Mouse (Mus musculus): Measurements from ENCODE around the gene Trp53bp1. TPM values are rescaled to one million over a fixed set of nuclear protein-coding genes. Genes with fewer than 3 reads are reported as not detected.
A peak's percentile ranks its signal among the peaks of the same experiment; 100 is the strongest.

Gene Trp53bp1
- polyA plus RNA-seq (2014; fragmentation: Nextera tagmentation; extraction: Ambion mirVana), result 32.4 and 36.0 TPM in 2 replicates

DNA sequence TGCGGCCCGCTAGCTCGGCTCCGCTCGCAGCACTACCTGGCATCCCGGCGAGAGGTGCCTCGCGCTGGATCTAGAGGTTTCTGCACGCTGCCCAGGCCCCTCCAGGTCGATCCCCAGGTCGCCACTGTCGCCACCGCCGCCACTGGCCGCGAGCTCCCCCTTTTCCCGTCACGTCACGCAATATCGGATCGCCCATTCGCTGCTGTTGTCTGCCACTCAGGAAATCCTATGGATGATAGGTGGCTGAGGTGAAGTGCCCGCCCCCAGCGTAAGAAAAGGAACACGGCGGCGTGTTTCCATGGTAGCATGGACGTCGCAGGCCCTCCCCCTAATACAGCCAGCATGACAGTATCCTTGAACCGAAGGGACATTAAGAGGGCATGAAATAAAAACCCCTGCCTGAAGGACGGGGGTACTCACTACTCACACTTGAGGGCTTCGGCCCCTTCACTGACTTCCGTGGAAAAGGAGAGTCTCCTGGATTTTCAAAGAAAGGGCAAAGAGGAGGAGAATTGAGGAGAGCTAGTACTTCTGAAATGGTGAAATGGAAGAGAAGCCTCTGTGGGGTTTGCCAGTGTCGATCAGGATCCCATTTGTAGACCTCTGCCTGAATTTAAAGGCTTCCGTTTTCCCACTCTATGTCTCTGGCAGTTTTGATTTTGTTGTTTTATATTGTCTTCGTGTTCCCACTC is at the start of gene Trp53bp1:
Gene Trp53bp1 (minus strand): TSS at position 172 of the 692 bp plus-strand sequence.
- under 1% methylated on average over 37 of the region's 37 CpGs for WGBS
- no peaks in the 10 kb centered on the region for H3K9me3 ChIP-seq (ENCODE audit: control insufficient read depth, low read length)
- H3K4me1 ChIP-seq (replicated peaks; ENCODE audit: control insufficient read depth, insufficient read depth, low read length), result peaks cover 9% of the 10 kb centered on the region; the same call in 1 of the 2 replicates
- ATAC-seq (replicated peaks; ENCODE audit: low FRiP score) (peak; percentile 99), DNase-seq (ENCODE audit: low spot score) (peak; percentile 93)
- H3K9ac ChIP-seq (ENCODE audit: low read depth, low read length), result peak within 1 kb of the TSS; percentile 61
- no peaks in the 10 kb centered on the region for H3K27me3 ChIP-seq (replicated peaks; ENCODE audit: control insufficient read depth, insufficient read depth, low read length)
- 0 out of 2 replicates have a peak, but pooled peaks cover 2% of the 10 kb centered on the region for H3K36me3 ChIP-seq (ENCODE audit: control insufficient read depth, insufficient read depth, low read length)
- H3K4me2 ChIP-seq, result peak within 1 kb of the TSS; percentile 93
- no peak within 1 kb of the TSS for H3K27ac ChIP-seq (ENCODE audit: low read depth, low read length)
- peak within 1 kb of the TSS; percentile 66 for H3K4me3 ChIP-seq (ENCODE audit: low read depth, low read length)

DNA sequence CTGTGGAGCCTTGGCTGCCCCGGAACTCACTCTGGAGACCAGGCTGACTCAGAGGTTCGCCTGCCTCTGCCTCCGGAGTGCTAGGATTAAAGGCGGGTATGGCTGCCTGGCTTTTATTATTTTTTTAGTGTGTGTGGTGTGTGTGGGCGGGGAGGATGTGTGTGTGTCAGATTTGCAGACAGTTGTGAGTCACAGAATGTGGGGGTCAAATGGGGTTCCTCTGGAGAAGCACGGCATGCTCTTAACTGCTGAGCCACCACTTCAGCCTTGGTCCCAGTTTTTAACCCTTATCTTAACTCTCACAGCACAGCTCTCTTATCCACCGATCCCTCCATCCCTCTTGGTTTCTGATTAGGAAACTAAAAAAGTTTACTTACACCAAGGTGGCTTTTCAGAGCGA is 45.1 kb upstream of the Trp53bp1 start:
- no peak for DNase-seq (ENCODE audit: low spot score)
- ATAC-seq (replicated peaks; ENCODE audit: low FRiP score), result no peak
- no peak overlapping the region for H3K4me2 ChIP-seq
- H3K27ac ChIP-seq (ENCODE audit: low read depth, low read length), result no peak overlapping the region
- no peaks in the 10 kb centered on the region for H3K36me3 ChIP-seq (ENCODE audit: control insufficient read depth, insufficient read depth, low read length)
- H3K4me1 ChIP-seq (replicated peaks; ENCODE audit: control insufficient read depth, insufficient read depth, low read length), result no peaks in the 10 kb centered on the region
- H3K9me3 ChIP-seq (ENCODE audit: control insufficient read depth, low read length), result no peaks in the 10 kb centered on the region
- no peaks in the 10 kb centered on the region for H3K27me3 ChIP-seq (replicated peaks; ENCODE audit: control insufficient read depth, insufficient read depth, low read length)
- WGBS, result 58% methylated on average over 8 of the region's 8 CpGs
- no peak overlapping the region for H3K9ac ChIP-seq (ENCODE audit: low read depth, low read length)
- H3K4me3 ChIP-seq (ENCODE audit: low read depth, low read length), result no peak overlapping the region

DNA sequence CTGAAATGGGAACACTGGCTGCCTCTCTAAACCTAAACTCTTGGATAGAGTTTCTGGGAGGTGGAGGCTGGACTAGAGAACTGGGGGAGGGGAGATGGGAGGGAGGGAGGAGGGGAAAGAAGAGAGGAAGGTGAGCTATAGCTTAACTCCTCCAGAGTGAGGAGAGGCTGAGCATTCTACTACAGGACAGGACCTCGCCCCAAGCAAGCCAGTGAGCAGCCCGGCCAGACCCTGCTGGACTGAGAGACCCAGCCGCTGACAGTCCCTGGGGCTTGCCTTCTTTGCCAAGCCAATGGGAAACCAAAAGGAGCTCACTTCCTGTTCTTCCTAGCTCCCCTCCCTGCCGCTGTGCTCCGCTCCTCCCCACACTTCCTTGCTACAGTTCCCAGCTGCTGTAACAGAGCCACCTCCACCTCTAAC is 37.8 kb upstream of the Trp53bp1 start:
- no peak for DNase-seq (ENCODE audit: low spot score)
- peak overlapping the region; percentile 16; the same call in 1 of the 2 replicates for H3K4me2 ChIP-seq
- WGBS, result 9% methylated on average over 5 of the region's 5 CpGs
- H3K27ac ChIP-seq (ENCODE audit: low read depth, low read length), result no peak overlapping the region
- ATAC-seq (replicated peaks; ENCODE audit: low FRiP score), result 0 out of 2 replicates have a peak, but pooled peaks have one; percentile 15
- no peaks in the 10 kb centered on the region for H3K9me3 ChIP-seq (ENCODE audit: control insufficient read depth, low read length)
- H3K36me3 ChIP-seq (ENCODE audit: control insufficient read depth, insufficient read depth, low read length), result no peaks in the 10 kb centered on the region
- no peak overlapping the region for H3K9ac ChIP-seq (ENCODE audit: low read depth, low read length)
- no peak overlapping the region for H3K4me3 ChIP-seq (ENCODE audit: low read depth, low read length)
- peaks cover 28% of the 10 kb centered on the region for H3K27me3 ChIP-seq (replicated peaks; ENCODE audit: control insufficient read depth, insufficient read depth, low read length)
- no peaks in the 10 kb centered on the region; the same call in 1 of the 2 replicates for H3K4me1 ChIP-seq (replicated peaks; ENCODE audit: control insufficient read depth, insufficient read depth, low read length)

DNA sequence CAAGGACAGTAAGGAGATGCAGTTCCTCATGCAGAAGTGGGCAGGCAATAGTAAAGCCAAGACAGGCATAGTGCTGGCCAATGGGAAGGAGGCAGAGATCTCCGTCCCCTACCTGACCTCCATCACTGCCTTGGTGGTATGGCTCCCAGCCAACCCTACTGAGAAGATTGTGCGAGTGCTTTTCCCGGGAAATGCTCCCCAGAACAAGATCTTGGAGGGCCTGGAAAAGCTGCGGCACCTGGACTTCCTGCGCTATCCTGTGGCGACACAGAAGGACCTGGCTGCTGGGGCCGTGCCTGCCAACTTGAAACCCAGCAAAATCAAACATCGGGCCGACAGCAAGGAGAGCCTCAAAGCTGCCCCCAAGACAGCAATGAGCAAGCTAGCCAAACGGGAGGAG is 28.8 kb upstream of the Trp53bp1 start:
- H3K27ac ChIP-seq (ENCODE audit: low read depth, low read length), result no peak overlapping the region
- 69% methylated on average over 10 of the region's 10 CpGs for WGBS
- H3K4me2 ChIP-seq, result no peak overlapping the region
- no peaks in the 10 kb centered on the region for H3K36me3 ChIP-seq (ENCODE audit: control insufficient read depth, insufficient read depth, low read length)
- H3K9me3 ChIP-seq (ENCODE audit: control insufficient read depth, low read length), result no peaks in the 10 kb centered on the region
- no peak overlapping the region for H3K4me3 ChIP-seq (ENCODE audit: low read depth, low read length)
- no peak overlapping the region for H3K9ac ChIP-seq (ENCODE audit: low read depth, low read length)
- H3K4me1 ChIP-seq (replicated peaks; ENCODE audit: control insufficient read depth, insufficient read depth, low read length), result peaks cover 10% of the 10 kb centered on the region
- peaks cover 85% of the 10 kb centered on the region for H3K27me3 ChIP-seq (replicated peaks; ENCODE audit: control insufficient read depth, insufficient read depth, low read length)
- no peak for DNase-seq (ENCODE audit: low spot score)
- ATAC-seq (replicated peaks; ENCODE audit: low FRiP score), result no peak

DNA sequence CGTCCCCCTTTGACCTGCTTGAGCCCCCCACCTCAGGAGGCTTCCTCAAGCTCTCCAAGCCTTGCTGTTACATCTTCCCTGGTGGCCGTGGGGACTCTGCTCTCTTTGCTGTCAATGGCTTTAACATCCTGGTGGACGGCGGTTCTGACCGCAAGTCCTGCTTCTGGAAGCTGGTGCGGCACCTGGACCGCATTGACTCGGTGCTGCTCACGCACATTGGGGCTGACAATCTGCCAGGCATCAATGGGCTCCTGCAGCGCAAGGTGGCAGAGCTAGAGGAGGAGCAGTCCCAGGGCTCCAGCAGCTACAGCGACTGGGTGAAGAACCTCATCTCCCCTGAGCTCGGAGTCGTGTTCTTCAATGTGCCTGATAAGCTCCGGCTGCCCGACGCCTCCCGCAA is 28.3 kb upstream of the Trp53bp1 start:
- H3K4me1 ChIP-seq (replicated peaks; ENCODE audit: control insufficient read depth, insufficient read depth, low read length), result peaks cover 14% of the 10 kb centered on the region
- ATAC-seq (replicated peaks; ENCODE audit: low FRiP score) (no peak), DNase-seq (ENCODE audit: low spot score) (no peak)
- no peak overlapping the region for H3K9ac ChIP-seq (ENCODE audit: low read depth, low read length)
- no peak overlapping the region for H3K4me2 ChIP-seq
- WGBS, result 77% methylated on average over 17 of the region's 17 CpGs
- no peak overlapping the region for H3K4me3 ChIP-seq (ENCODE audit: low read depth, low read length)
- no peaks in the 10 kb centered on the region for H3K36me3 ChIP-seq (ENCODE audit: control insufficient read depth, insufficient read depth, low read length)
- H3K27ac ChIP-seq (ENCODE audit: low read depth, low read length), result no peak overlapping the region
- no peaks in the 10 kb centered on the region for H3K9me3 ChIP-seq (ENCODE audit: control insufficient read depth, low read length)
- peaks cover 85% of the 10 kb centered on the region for H3K27me3 ChIP-seq (replicated peaks; ENCODE audit: control insufficient read depth, insufficient read depth, low read length)

DNA sequence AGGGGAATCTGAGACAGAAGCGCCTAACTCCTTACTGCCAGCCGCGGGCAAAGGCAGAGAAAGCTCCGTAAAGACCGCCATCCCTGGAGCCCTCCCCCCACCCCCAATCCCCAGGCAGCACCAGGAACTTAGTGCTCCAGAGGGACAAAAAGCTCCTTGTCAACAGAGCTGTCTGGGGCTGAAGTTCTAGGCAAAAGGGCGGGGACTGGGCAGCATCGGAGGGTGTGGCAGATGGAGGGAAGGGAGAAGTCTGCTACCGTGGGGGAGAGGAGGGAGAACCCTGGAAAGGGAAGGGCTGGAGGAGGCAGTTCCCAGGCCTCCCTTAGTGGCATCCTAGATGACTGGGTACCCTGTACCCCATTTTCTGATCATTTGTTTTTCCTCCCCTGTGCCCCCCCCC is 26.9 kb upstream of the Trp53bp1 start:
- H3K4me1 ChIP-seq (replicated peaks; ENCODE audit: control insufficient read depth, insufficient read depth, low read length), result peaks cover 19% of the 10 kb centered on the region
- no peak overlapping the region for H3K4me3 ChIP-seq (ENCODE audit: low read depth, low read length)
- no peak overlapping the region for H3K27ac ChIP-seq (ENCODE audit: low read depth, low read length)
- H3K27me3 ChIP-seq (replicated peaks; ENCODE audit: control insufficient read depth, insufficient read depth, low read length), result peaks cover 93% of the 10 kb centered on the region
- H3K9me3 ChIP-seq (ENCODE audit: control insufficient read depth, low read length), result no peaks in the 10 kb centered on the region
- no peak overlapping the region for H3K4me2 ChIP-seq
- H3K9ac ChIP-seq (ENCODE audit: low read depth, low read length), result no peak overlapping the region
- DNase-seq (ENCODE audit: low spot score) (no peak), ATAC-seq (replicated peaks; ENCODE audit: low FRiP score) (no peak)
- 9% methylated on average over 8 of the region's 8 CpGs for WGBS
- no peaks in the 10 kb centered on the region for H3K36me3 ChIP-seq (ENCODE audit: control insufficient read depth, insufficient read depth, low read length)

DNA sequence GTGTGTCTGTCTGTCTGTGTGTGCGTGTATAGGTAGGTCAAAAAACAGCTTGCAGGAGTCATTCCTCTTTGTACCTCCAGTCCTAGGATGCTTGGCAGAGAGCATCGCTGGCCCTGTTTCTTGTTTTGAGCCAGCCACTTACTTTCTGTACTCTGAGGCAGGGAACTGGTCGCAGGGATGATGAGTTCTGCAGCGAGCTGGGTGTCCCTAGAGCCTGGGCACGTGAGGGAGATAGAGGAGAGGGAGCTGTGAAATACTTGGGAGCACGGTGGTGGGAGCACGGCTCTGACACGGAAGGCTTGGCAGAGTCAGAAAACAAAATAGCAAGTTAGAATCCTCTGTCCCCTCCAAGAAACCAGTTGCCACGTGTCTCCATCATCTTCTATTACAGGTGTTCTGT is 26.5 kb upstream of the Trp53bp1 start:
- no peak for DNase-seq (ENCODE audit: low spot score)

DNA sequence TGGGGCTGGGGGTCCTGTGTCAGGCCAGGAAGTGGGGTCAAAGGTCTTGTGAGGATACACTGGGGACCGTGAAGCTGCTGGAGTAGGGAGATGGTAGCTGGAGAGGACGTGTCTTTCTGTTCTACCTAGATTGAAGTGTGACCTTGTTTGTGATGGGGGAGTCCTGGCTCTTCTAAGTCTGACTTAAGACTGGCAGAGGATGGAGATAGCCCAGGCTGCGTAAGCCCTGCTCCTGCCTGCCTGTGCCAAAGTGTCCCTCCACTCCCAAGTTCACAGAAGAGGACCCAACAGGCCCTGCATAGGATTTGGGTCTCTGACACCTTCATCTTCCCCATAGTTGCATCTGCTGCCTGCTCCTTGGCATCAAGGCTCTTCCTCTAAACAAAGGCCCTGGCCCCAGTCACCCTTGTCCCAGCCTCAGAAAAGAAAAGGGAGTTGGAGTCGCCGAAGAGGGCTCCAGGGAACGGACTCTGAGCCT is 25.6 kb upstream of the Trp53bp1 start:
- no peaks in the 10 kb centered on the region for H3K9me3 ChIP-seq (ENCODE audit: control insufficient read depth, low read length)
- H3K4me1 ChIP-seq (replicated peaks; ENCODE audit: control insufficient read depth, insufficient read depth, low read length), result peaks cover 19% of the 10 kb centered on the region
- ATAC-seq (replicated peaks; ENCODE audit: low FRiP score) (no peak), DNase-seq (ENCODE audit: low spot score) (no peak)
- H3K36me3 ChIP-seq (ENCODE audit: control insufficient read depth, insufficient read depth, low read length), result no peaks in the 10 kb centered on the region
- H3K27me3 ChIP-seq (replicated peaks; ENCODE audit: control insufficient read depth, insufficient read depth, low read length), result peaks cover 97% of the 10 kb centered on the region
- H3K27ac ChIP-seq (ENCODE audit: low read depth, low read length), result no peak overlapping the region
- H3K4me3 ChIP-seq (ENCODE audit: low read depth, low read length), result no peak overlapping the region
- WGBS, result 10% methylated on average over 6 of the region's 6 CpGs
- H3K4me2 ChIP-seq, result peak overlapping the region; percentile 58
- H3K9ac ChIP-seq (ENCODE audit: low read depth, low read length), result no peak overlapping the region

More for the DNA sequence above, 26.5 kb upstream of the Trp53bp1 start:
- no peaks in the 10 kb centered on the region for H3K9me3 ChIP-seq (ENCODE audit: control insufficient read depth, low read length)
- 15% methylated on average over 9 of the region's 9 CpGs for WGBS
- no peak for ATAC-seq (replicated peaks; ENCODE audit: low FRiP score)
- H3K4me3 ChIP-seq (ENCODE audit: low read depth, low read length), result no peak overlapping the region
- no peak overlapping the region for H3K9ac ChIP-seq (ENCODE audit: low read depth, low read length)
- peaks cover 19% of the 10 kb centered on the region for H3K4me1 ChIP-seq (replicated peaks; ENCODE audit: control insufficient read depth, insufficient read depth, low read length)
- no peak overlapping the region for H3K27ac ChIP-seq (ENCODE audit: low read depth, low read length)
- peaks cover 97% of the 10 kb centered on the region for H3K27me3 ChIP-seq (replicated peaks; ENCODE audit: control insufficient read depth, insufficient read depth, low read length)
- no peak overlapping the region for H3K4me2 ChIP-seq
- no peaks in the 10 kb centered on the region for H3K36me3 ChIP-seq (ENCODE audit: control insufficient read depth, insufficient read depth, low read length)

Measured in liver, embryonic 11.5 days (tissue).